17 mouse cellular contexts compared by ENCODE assay signal in genomic region chr10:67919706-67920105, GRCm38 (mm10). TPM values are rescaled to one million over a fixed set of nuclear protein-coding genes. Genes with fewer than 3 reads are reported as not detected.
DNase-seq lines count a peak whose midpoint lies in the region.
"Had no signal": no experiment of that assay in that cellular context is flagged by ENCODE, and none has a peak within 500 bp of the region (broad histone marks: within the 10 kb centered on the region; RNA-seq: fewer than 3 reads in every experiment).

No protein-coding gene starts in this region.

- intact Hi-C loops in left cerebral cortex, postnatal 36 days (cut with DNase I) = no loop called here

- DNase-seq in 3T3-L1 (ENCODE audit: low read depth, low spot score) (peak; percentile 69), NIH3T3 (ENCODE audit: low read depth) (peak; percentile 60)
- DNase-seq in cerebellum, adult 9-10 months = no peak
- DNase-seq in left cerebral cortex, postnatal 36 days (ENCODE audit: low spot score in 2 of 2) = no peak
- DNase-seq: adrenal gland, adult 2 months; adrenal gland, adult 8-10 months; adrenal gland, postnatal 10 days; adrenal gland, postnatal 14 days; adrenal gland, postnatal 25 days; adrenal gland, postnatal 36 days; B cell, adult 2 months; cerebellum, adult 11 months; cerebellum, adult 11-12 months; cerebellum, adult 18-20 months; cerebellum, adult 2 months; cerebellum, adult 8-10 months had no signal

RNA-seq across cellular contexts. Expression of gene Zfp365, which starts 7.2 kb away (rescaled TPM):
- 100 to 1,000 TPM; 454 to 507 TPM for total RNA-seq in left cerebral cortex, postnatal 36 days (2021)
- total RNA-seq: MEL had no signal

RNA-seq across cellular contexts. Expression of gene Rtkn2, which starts 59.7 kb away (rescaled TPM):
- total RNA-seq in left cerebral cortex, postnatal 36 days (2021) = 1 to 10 TPM; 5.5 to 5.9 TPM

Comparison
In these comparisons a context has a peak if more than half of its experiments do, and no peak if none do; other contexts are left out.
1. DNase-seq: peak in 3T3-L1 (single experiment) and NIH3T3 (single experiment); none in cerebellum, adult 9-10 months (single experiment) and left cerebral cortex, postnatal 36 days (0 of 2).